Mouse (Mus musculus) megakaryocyte, embryonic 14.5 days (primary cell): ENCODE results near the gene Lnx1.

Experiments used
- FLI1 ChIP-seq: IDR thresholded peaks from 2 replicates; pipeline ENCODE4 v1.6.1; 2012; ENCODE audit warnings: low read length, inconsistent platforms, mixed read lengths
- GATA1 ChIP-seq: IDR thresholded peaks from 3 replicates; pipeline ENCODE4 v1.6.1; 2012; ENCODE audit warnings: mixed read lengths, low read length, inconsistent platforms, borderline replicate concordance

- TF ChIP-seq GATA1 = no peak
- TF ChIP-seq FLI1 = no peak
Measured at GRCm38 (mm10) chr5:74624385-74624784, 78.3 kb downstream of the Lnx1 start.
